Mouse (Mus musculus): ENCODE data around the gene Zfp385c.

Gene Zfp385c

GRCm38 (mm10) chr11:100721776-100722492 lies 29.7 kb upstream of the Zfp385c start:
- CTCF ChIA-PET = interaction anchor here in 2 of 4 experiments (0.9 to 1.2 kb wide), 3 partner anchors 8 to 39 kb away, joined by 3 to 4 read pairs (median 3); partner anchors contain the start of genes Hspb9 (in 1 of the 2) and Kcnh4 (in 1 of the 2)
- POLR2A ChIA-PET = interaction anchor here in 2 of 4 experiments (0.5 to 2.5 kb wide), 13 partner anchors 9 to 324 kb away, joined by 3 to 13 read pairs (median 4); partner anchors contain the start of genes Rab5c (in 2 of the 2), Hspb9 (in 1 of the 2), Jup (in 1 of the 2) and Kcnh4 (in 1 of the 2)

GRCm38 (mm10) chr11:100721254-100721653 lies 29.0 kb upstream of the Zfp385c start:
- CTCF ChIA-PET = interaction anchor here in 3 of 4 experiments (0.7 to 1.0 kb wide), 4 partner anchors 13 to 40 kb away, joined by 3 to 8 read pairs (median 4); partner anchors contain the start of gene Kcnh4 (in 1 of the 3)
- POLR2A ChIA-PET = interaction anchor here (0.8 to 2.5 kb wide), 13 partner anchors 8 to 324 kb away, joined by 3 to 13 read pairs (median 4); partner anchors contain the start of genes Rab5c (in 3 of the 4), Hspb9 (in 1 of the 4), Jup (in 1 of the 4) and Kcnh4 (in 1 of the 4)

GRCm38 (mm10) chr11:100720345-100720744 lies 28.1 kb upstream of the Zfp385c start:
- ChIA-PET CTCF (interaction anchor here in 2 of 4 experiments (0.7 to 1.0 kb wide), 2 partner anchors 14 to 25 kb away, joined by 3 to 8 read pairs; no protein-coding TSS in a partner anchor), POLR2A (interaction anchor here (0.8 to 2.5 kb wide), 9 partner anchors 8 to 193 kb away, joined by 3 to 13 read pairs (median 4); partner anchors contain the start of genes Acly (in 2 of the 4) and Rab5c (in 2 of the 4))

- CTCF ChIA-PET = interaction anchor here in 1 of 4 experiments (1.2 kb wide), 1 partner anchor 97 kb away, joined by 4 read pairs; no protein-coding TSS in a partner anchor
- POLR2A ChIA-PET = interaction anchor here (0.6 to 2.1 kb wide), 8 partner anchors 8 to 192 kb away, joined by 3 to 7 read pairs (median 4); partner anchors contain the start of genes Acly (in 2 of the 4) and Rab5c (in 1 of the 4)
Observed at GRCm38 (mm10) chr11:100719893-100720292, 27.6 kb upstream of the Zfp385c start.

- POLR2A ChIA-PET = interaction anchor here in 2 of 4 experiments (0.6 to 2.1 kb wide), 5 partner anchors 10 to 189 kb away, joined by 3 to 6 read pairs (median 4); no protein-coding TSS in a partner anchor
- CTCF ChIA-PET = interaction anchor here in 1 of 4 experiments (0.7 to 1.2 kb wide), 2 partner anchors 96 to 131 kb away, joined by 3 to 4 read pairs; no protein-coding TSS in a partner anchor
Observed at GRCm38 (mm10) chr11:100719312-100719711, 27.1 kb upstream of the Zfp385c start.

- CTCF ChIA-PET = interaction anchor here in 1 of 4 experiments (0.7 to 1.2 kb wide), 2 partner anchors 96 to 131 kb away, joined by 3 to 4 read pairs; no protein-coding TSS in a partner anchor
- POLR2A ChIA-PET = interaction anchor here in 2 of 4 experiments (0.7 to 2.1 kb wide), 2 partner anchors 10 to 43 kb away, joined by 4 to 6 read pairs; no protein-coding TSS in a partner anchor
Observed at GRCm38 (mm10) chr11:100718866-100719265, 26.6 kb upstream of the Zfp385c start.

GRCm38 (mm10) chr11:100718462-100718861 lies 26.2 kb upstream of the Zfp385c start:
- POLR2A ChIA-PET = no interaction called here
- CTCF ChIA-PET = no interaction called here

GRCm38 (mm10) chr11:100716649-100717048 lies 24.4 kb upstream of the Zfp385c start:
- CTCF ChIA-PET = interaction anchor here in 3 of 4 experiments (0.5 to 1.0 kb wide), 4 partner anchors 9 to 242 kb away, joined by 3 read pairs; no protein-coding TSS in a partner anchor

GRCm38 (mm10) chr11:100714948-100715347 lies 22.7 kb upstream of the Zfp385c start:
- ChIA-PET CTCF (interaction anchor here (0.5 to 3.0 kb wide), 44 partner anchors 9 to 1569 kb away, joined by 3 to 25 read pairs (median 4); partner anchors contain the start of genes Rab5c (in 3 of the 4), Acly (in 1 of the 4), Kcnh4 (in 1 of the 4) and Psmc3ip (in 1 of the 4)), POLR2A (interaction anchor here (0.6 to 5.8 kb wide), 42 partner anchors 10 to 395 kb away, joined by 3 to 54 read pairs (median 4); partner anchors contain the start of genes Nkiras2 (in 3 of the 4), Acly (in 2 of the 4), Dnajc7 (in 2 of the 4) and Rab5c (in 2 of the 4))

More at GRCm38 (mm10) chr11:100716649-100717048, 24.4 kb upstream of the Zfp385c start:
- POLR2A ChIA-PET = interaction anchor here in 3 of 4 experiments (1.0 to 5.8 kb wide), 6 partner anchors 9 to 219 kb away, joined by 3 to 54 read pairs (median 8); partner anchors contain the start of genes Dhx58 (in 1 of the 3) and Rab5c (in 1 of the 3)

- ChIA-PET POLR2A (interaction anchor here (0.6 to 5.8 kb wide), 50 partner anchors 9 to 395 kb away, joined by 3 to 54 read pairs (median 4); partner anchors contain the start of genes Nkiras2 (in 3 of the 4), Rab5c (in 3 of the 4), Stat3 (in 3 of the 4) and Acly (in 2 of the 4)), CTCF (interaction anchor here (0.5 to 3.0 kb wide), 49 partner anchors 10 to 1569 kb away, joined by 3 to 25 read pairs (median 4); partner anchors contain the start of genes Rab5c (in 3 of the 4), Kcnh4 (in 2 of the 4), Acly (in 1 of the 4) and Ghdc (in 1 of the 4))
Observed at GRCm38 (mm10) chr11:100714534-100714915, 22.3 kb upstream of the Zfp385c start.

- POLR2A ChIA-PET = interaction anchor here in 3 of 4 experiments (0.6 to 5.8 kb wide), 55 partner anchors 7 to 394 kb away, joined by 3 to 54 read pairs (median 4); partner anchors contain the start of genes Rab5c (in 3 of the 3), Stat3 (in 3 of the 3), Acly (in 2 of the 3) and Dnajc7 (in 2 of the 3)
- CTCF ChIA-PET = interaction anchor here (0.6 to 3.0 kb wide), 48 partner anchors 8 to 471 kb away, joined by 3 to 25 read pairs (median 4); partner anchors contain the start of genes Rab5c (in 3 of the 4), Kcnh4 (in 2 of the 4), Acly (in 1 of the 4) and Ghdc (in 1 of the 4)
Observed at GRCm38 (mm10) chr11:100713735-100714533, 21.7 kb upstream of the Zfp385c start, which contains the start of gene Hspb9. Hspb9 (plus strand) TSS chr11:100713850.

- ChIA-PET CTCF (interaction anchor here in 2 of 4 experiments (0.6 to 3.0 kb wide), 9 partner anchors 11 to 270 kb away, joined by 3 to 25 read pairs (median 14); partner anchors contain the start of genes Rab5c (in 2 of the 2) and Kcnh4 (in 1 of the 2)), POLR2A (interaction anchor here (0.6 to 5.8 kb wide), 31 partner anchors 8 to 393 kb away, joined by 3 to 54 read pairs (median 8); partner anchors contain the start of genes Acly (in 2 of the 4), Dnajc7 (in 2 of the 4), Nkiras2 (in 2 of the 4) and Rab5c (in 2 of the 4))
Observed at GRCm38 (mm10) chr11:100713174-100713573, 20.9 kb upstream of the Zfp385c start.

GRCm38 (mm10) chr11:100711783-100712615 lies 19.7 kb upstream of the Zfp385c start, which contains the start of gene Kat2a:
Kat2a (minus strand) TSS chr11:100712465.
- POLR2A ChIA-PET = interaction anchor here (0.6 to 5.8 kb wide), 54 partner anchors 8 to 1473 kb away, joined by 3 to 54 read pairs (median 4); partner anchors contain the start of genes Rab5c (in 4 of the 4), Acly (in 2 of the 4), Dhx58 (in 2 of the 4) and Cavin1 (in 1 of the 4)
- CTCF ChIA-PET = interaction anchor here (0.5 to 2.3 kb wide), 30 partner anchors 9 to 437 kb away, joined by 3 to 9 read pairs (median 4); partner anchors contain the start of genes Dnajc7 (in 1 of the 4) and Rab5c (in 1 of the 4)

- ChIA-PET CTCF (interaction anchor here in 3 of 4 experiments (0.5 to 2.3 kb wide), 12 partner anchors 8 to 537 kb away, joined by 3 to 10 read pairs (median 4); partner anchors contain the start of gene Rab5c (in 1 of the 3)), POLR2A (interaction anchor here (0.8 to 4.5 kb wide), 28 partner anchors 8 to 389 kb away, joined by 3 to 29 read pairs (median 5); partner anchors contain the start of genes Rab5c (in 3 of the 4), Acly (in 2 of the 4), Cavin1 (in 1 of the 4) and Dhx58 (in 1 of the 4))
Observed at GRCm38 (mm10) chr11:100710977-100711376, 18.7 kb upstream of the Zfp385c start.

- ChIA-PET POLR2A (interaction anchor here in 3 of 4 experiments (1.5 to 3.1 kb wide), 6 partner anchors 8 to 229 kb away, joined by 4 to 26 read pairs (median 9); partner anchors contain the start of genes Rab5c (in 3 of the 3) and Stat3 (in 1 of the 3)), CTCF (interaction anchor here (0.5 to 2.3 kb wide), 7 partner anchors 28 to 538 kb away, joined by 3 to 10 read pairs (median 4); no protein-coding TSS in a partner anchor)
Observed at GRCm38 (mm10) chr11:100710528-100710927, 18.3 kb upstream of the Zfp385c start.
